Mouse (Mus musculus) embryonic facial prominence, embryonic 14.5 days (tissue): ENCODE results near the gene Mfsd2a. TPM values are rescaled to one million over a fixed set of nuclear protein-coding genes. Genes with fewer than 3 reads are reported as not detected.
A peak's percentile ranks its signal among the peaks of the same experiment; 100 is the strongest.

Experiments
- ATAC-seq: fragments of 200-750 bp; cut with Nextera tagmentation; 2 replicates; pipeline ENCODE4 v1.8.0; 2017; ENCODE audit warnings: low read depth, moderate number of reproducible peaks, moderate TSS enrichment
- DNase-seq: peaks from one replicate; pipeline ENCODE4 v3.0.0-alpha.2; 2015; ENCODE audit warnings: low spot score
- H3K27ac ChIP-seq: fragments of 300-500 bp; sonication (generic); replicated peaks from 2 replicates; pipeline ENCODE4 v1.5.1; 2014; ENCODE audit warnings: low read depth, mild to moderate bottlenecking, low read length, moderate library complexity
- H3K27me3 ChIP-seq: fragments of 300-500 bp; sonication (generic); replicated peaks from 2 replicates; pipeline ENCODE4 v1.6.1; 2014; ENCODE audit warnings: low read length; ENCODE audit not compliant: control insufficient read depth, insufficient read depth
- H3K36me3 ChIP-seq: fragments of 300-500 bp; sonication (generic); 2 replicates; pipeline ENCODE4 v1.6.1; 2014; ENCODE audit warnings: low read length, mixed read lengths; ENCODE audit not compliant: control insufficient read depth, insufficient read depth
- H3K4me1 ChIP-seq: fragments of 300-500 bp; sonication (generic); 2 replicates; pipeline ENCODE4 v1.6.1; 2014; ENCODE audit warnings: antibody characterized with exemption, low read length; ENCODE audit not compliant: control insufficient read depth, insufficient read depth
- H3K4me2 ChIP-seq: fragments of 300-500 bp; sonication (generic); 2 replicates; pipeline ENCODE4 v1.6.1; 2014; ENCODE audit warnings: low read depth, mild to moderate bottlenecking, low read length, moderate library complexity, mixed read lengths
- H3K4me3 ChIP-seq: fragments of 300-500 bp; sonication (generic); 2 replicates; pipeline ENCODE4 v1.5.1; 2014; ENCODE audit warnings: low read depth, mild to moderate bottlenecking, low read length
- H3K9ac ChIP-seq: fragments of 300-500 bp; sonication (generic); 2 replicates; pipeline ENCODE4 v1.6.1; 2014; ENCODE audit warnings: low read depth, mild to moderate bottlenecking, low read length, moderate library complexity, mixed read lengths
- H3K9me3 ChIP-seq: fragments of 300-500 bp; sonication (generic); 2 replicates; pipeline ENCODE4 v1.6.1; 2016; ENCODE audit warnings: low read length; ENCODE audit not compliant: control insufficient read depth
- WGBS: fragments of 180-500 bp; shearing (Covaris S2); extraction: QIAGEN DNeasy Blood & Tissue Kit; methylation state at CpG from one replicate; pipeline ENCODE4 v1.1.7; 2014; 5-methylcytosine and 5-hydroxymethylcytosine counted together
- polyA plus RNA-seq: library from polyadenylated mRNA; unstranded; fragments of >200 nt; fragmentation: Nextera tagmentation; extraction: Ambion mirVana; gene quantifications from 2 replicates; pipeline ENCODE4 v1.2.1, GENCODE M21; 2014

The Mfsd2a gene
- polyA plus RNA-seq: 5.3 and 6.6 TPM in 2 replicates

GRCm38 (mm10) chr4:122961100-122961567, at the start of gene Mfsd2a:
Gene Mfsd2a (minus strand): TSS chr4:122961188.
- ATAC-seq: peak; percentile 87
- under 1% methylated on average over 26 of the region's 27 CpGs for WGBS
- Histone ChIP-seq H3K36me3 (no peaks in the 10 kb centered on the region), H3K27me3 (peaks cover 3% of the 10 kb centered on the region), H3K27ac (peak within 1 kb of the TSS; percentile 52), H3K4me3 (peak within 1 kb of the TSS; percentile 62), H3K4me2 (peak within 1 kb of the TSS; percentile 99), H3K9me3 (no peaks in the 10 kb centered on the region), H3K9ac (peak within 1 kb of the TSS; percentile 69), H3K4me1 (peaks cover 31% of the 10 kb centered on the region)
- DNase-seq: peak; percentile 92

DNA sequence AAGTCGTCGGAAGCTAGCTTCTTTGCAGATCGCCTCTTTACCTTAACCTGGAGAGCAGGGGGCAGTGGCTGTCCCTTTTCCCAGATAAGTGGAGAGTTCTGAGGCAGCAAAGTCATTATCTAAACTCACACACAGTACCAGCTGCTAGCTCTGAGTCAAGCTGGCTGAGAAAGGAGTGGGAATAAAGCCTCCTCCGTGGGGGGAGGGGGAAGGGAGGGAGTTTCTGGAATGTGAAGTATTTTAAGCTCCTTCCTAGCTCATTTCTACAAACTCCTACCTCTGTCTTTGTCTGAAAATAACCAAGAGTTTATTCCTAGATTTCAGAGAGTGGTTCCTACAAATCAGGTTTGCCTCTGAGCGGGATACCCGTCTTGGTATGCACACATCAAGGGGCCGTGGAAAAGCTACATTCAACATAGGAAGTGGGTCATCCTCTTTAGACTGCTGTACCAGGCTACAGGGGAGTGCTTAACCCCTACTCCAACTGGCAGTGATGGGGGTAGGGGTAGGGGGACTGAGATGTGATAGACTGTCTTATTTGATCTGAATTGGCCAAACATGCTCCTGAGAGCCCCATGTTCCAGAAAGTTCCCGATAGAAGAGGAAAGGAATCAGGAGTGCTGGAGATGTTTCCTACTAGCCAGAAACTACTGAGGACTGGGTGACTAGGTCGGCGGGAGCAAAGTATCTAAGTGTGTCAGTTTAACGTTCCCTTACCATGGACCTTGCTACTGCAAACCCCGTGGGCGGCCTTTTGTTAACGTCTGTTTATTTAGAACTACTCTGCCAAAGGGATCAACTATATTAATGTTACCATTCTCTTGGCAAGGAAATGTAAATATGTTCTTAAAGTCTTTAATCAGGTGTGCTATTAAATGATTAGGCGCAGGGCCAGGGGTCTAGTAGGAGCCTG, 44.3 kb upstream of the Mfsd2a start:
- 34% methylated on average over 15 of the region's 15 CpGs for WGBS

DNA sequence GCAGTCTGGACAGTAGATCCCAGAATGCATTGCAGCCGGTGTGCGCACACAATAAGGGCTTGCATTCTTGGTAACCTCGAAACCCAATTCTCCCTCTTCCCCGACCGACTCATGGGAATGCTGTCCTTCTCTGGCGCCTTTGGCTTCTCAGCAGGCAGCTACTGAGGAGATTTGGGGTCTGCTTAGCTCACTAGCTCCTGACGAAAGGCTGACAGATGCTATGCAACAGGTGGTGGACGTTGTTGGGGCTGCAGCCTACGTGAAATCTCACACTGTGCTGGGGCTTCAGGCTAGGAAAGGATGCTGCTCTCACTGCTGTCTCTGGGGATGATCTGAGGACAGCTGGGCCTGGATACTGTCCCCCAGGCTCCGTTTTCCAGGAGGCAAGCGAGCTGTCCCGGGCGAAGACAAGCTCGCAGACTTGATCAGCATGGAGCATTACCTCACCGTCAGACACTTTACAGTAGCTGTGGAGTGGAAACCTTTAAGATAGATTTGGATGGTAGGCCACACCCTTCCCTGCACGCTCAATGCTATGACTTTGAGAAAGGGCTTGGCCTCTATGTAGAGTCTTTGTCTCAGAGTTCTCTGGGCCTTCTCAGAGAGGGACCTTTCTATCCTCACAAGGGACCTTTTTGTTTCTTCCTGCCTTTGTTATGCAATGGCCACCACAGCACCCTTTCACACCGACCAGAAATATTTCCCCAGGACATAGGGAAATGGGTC, 39.8 kb upstream of the Mfsd2a start:
- WGBS: 53% methylated on average over 17 of the region's 17 CpGs
- ATAC-seq: peak; percentile 42; the same call in 1 of the 2 replicates
- Histone ChIP-seq H3K4me1 (peaks cover 19% of the 10 kb centered on the region), H3K27me3 (no peaks in the 10 kb centered on the region), H3K9me3 (no peaks in the 10 kb centered on the region), H3K27ac (peak overlapping the region; percentile 58), H3K4me3 (no peak overlapping the region), H3K36me3 (0 out of 2 replicates have a peak, but pooled peaks cover 13% of the 10 kb centered on the region), H3K4me2 (peak overlapping the region; percentile 96; the same call in 1 of the 2 replicates), H3K9ac (0 out of 2 replicates have a peak overlapping the region, but pooled peaks have one; percentile 22)
- DNase-seq: peak; percentile 81

More for the DNA sequence above, 44.3 kb upstream of the Mfsd2a start:
- Histone ChIP-seq H3K9me3 (no peaks in the 10 kb centered on the region), H3K4me3 (no peak overlapping the region), H3K27ac (peak overlapping the region; percentile 6; the same call in 1 of the 2 replicates), H3K4me1 (peaks cover 8% of the 10 kb centered on the region; the same call in 1 of the 2 replicates), H3K36me3 (0 out of 2 replicates have a peak, but pooled peaks cover 8% of the 10 kb centered on the region), H3K9ac (no peak overlapping the region), H3K4me2 (peak overlapping the region; percentile 10; the same call in 1 of the 2 replicates), H3K27me3 (no peaks in the 10 kb centered on the region)
- ATAC-seq: peak; percentile 55; the same call in 1 of the 2 replicates
- peak; percentile 70 for DNase-seq

GRCm38 (mm10) chr4:123000130-123000529, 39.1 kb upstream of the Mfsd2a start:
- Histone ChIP-seq H3K4me1 (peaks cover 15% of the 10 kb centered on the region), H3K9me3 (no peaks in the 10 kb centered on the region), H3K27ac (peak overlapping the region; percentile 58), H3K27me3 (no peaks in the 10 kb centered on the region), H3K36me3 (0 out of 2 replicates have a peak, but pooled peaks cover 13% of the 10 kb centered on the region), H3K4me3 (no peak overlapping the region), H3K4me2 (peak overlapping the region; percentile 96; the same call in 1 of the 2 replicates), H3K9ac (0 out of 2 replicates have a peak overlapping the region, but pooled peaks have one; percentile 22)
- DNase-seq: no peak
- no peak for ATAC-seq
- WGBS: 64% methylated on average over 14 of the region's 14 CpGs

DNA sequence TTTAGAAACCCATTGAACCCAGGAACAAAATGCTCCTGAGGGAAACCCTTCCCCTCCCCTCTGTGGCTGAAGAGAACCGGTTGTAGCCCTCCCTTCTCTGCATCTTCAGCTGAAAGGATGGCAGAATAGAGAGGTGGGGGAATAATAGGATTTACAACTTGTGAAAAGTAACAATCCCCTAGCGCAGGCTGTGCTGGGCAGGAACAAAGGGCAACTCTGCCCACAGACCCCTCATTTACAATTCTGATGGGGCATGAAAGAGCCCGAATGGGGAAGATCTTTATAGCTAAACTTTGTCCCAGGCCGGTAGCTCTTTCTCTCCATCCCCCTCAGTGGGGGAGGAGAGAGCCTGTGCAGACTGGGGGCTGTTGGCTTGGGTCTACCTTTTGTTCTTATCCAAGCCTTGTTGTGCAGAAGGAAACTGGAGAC, 38.3 kb upstream of the Mfsd2a start:
- Histone ChIP-seq H3K9ac (peak overlapping the region; percentile 28; the same call in 1 of the 2 replicates), H3K36me3 (0 out of 2 replicates have a peak, but pooled peaks cover 13% of the 10 kb centered on the region), H3K4me3 (peak overlapping the region; percentile 78), H3K9me3 (no peaks in the 10 kb centered on the region), H3K4me1 (peaks cover 11% of the 10 kb centered on the region), H3K4me2 (peak overlapping the region; percentile 96), H3K27ac (no peak overlapping the region; the same call in 1 of the 2 replicates), H3K27me3 (no peaks in the 10 kb centered on the region)
- ATAC-seq (no peak), DNase-seq (peak; percentile 20)
- 22% methylated on average over 4 of the region's 4 CpGs for WGBS

DNA sequence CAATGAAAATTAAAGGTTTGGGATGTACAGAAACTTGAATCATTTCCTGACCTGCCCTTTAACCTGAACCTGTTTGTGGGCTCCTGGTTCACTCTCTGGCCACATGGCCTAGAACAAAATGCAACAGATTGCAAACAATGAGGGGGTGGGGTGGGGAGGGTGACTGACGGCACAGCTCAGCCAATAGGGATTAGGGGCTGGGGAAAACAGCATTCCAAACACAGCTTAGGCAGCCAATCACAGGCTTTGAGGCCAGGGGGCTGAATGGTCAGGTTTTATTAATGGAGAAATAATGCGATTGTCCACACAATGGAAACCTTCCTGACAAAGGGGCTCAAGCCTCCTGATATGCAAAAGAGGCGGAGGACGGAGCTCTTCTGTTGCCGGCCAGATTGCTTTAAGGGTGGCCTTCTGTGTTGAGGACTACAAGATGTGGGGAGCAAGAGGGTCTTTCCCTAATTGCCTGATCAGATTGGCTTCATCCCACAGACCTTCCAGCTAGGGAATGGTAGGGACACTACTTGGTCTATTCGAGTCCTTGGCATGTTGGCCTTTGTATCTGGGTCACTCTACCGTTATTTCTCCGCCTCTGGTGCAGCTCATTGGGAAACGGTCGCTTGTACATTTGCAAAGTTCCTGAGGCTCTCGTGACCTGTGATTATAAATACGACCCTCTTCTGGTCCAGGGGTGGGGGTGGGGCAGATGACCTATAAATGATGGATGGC, 37.7 kb upstream of the Mfsd2a start:
- peak overlapping the region; percentile 78 for H3K4me3 ChIP-seq
- peak; percentile 60 for ATAC-seq
- no peak overlapping the region; the same call in 1 of the 2 replicates for H3K27ac ChIP-seq
- peaks cover 11% of the 10 kb centered on the region for H3K4me1 ChIP-seq
- no peaks in the 10 kb centered on the region for H3K27me3 ChIP-seq
- 0 out of 2 replicates have a peak, but pooled peaks cover 13% of the 10 kb centered on the region for H3K36me3 ChIP-seq
- H3K9me3 ChIP-seq: no peaks in the 10 kb centered on the region
- 20% methylated on average over 12 of the region's 12 CpGs for WGBS
- peak; percentile 86 for DNase-seq
- H3K4me2 ChIP-seq: peak overlapping the region; percentile 96
- peak overlapping the region; percentile 28; the same call in 1 of the 2 replicates for H3K9ac ChIP-seq

GRCm38 (mm10) chr4:122996618-122997381, 35.8 kb upstream of the Mfsd2a start:
- H3K27ac ChIP-seq: peak overlapping the region; percentile 84
- no peaks in the 10 kb centered on the region for H3K9me3 ChIP-seq
- DNase-seq (peak; percentile 76), ATAC-seq (no peak)
- 0% methylated on average over 24 of the region's 47 CpGs for WGBS
- H3K9ac ChIP-seq: peak overlapping the region; percentile 90
- 0 out of 2 replicates have a peak, but pooled peaks cover 13% of the 10 kb centered on the region for H3K36me3 ChIP-seq
- peak overlapping the region; percentile 78 for H3K4me3 ChIP-seq
- H3K4me2 ChIP-seq: peak overlapping the region; percentile 96
- H3K27me3 ChIP-seq: no peaks in the 10 kb centered on the region
- H3K4me1 ChIP-seq: peaks cover 11% of the 10 kb centered on the region
